Mouse (Mus musculus) common myeloid progenitor, adult 5-6 weeks (primary cell): Measurements from ENCODE around the gene Hdac2. TPM values are rescaled to one million over a fixed set of nuclear protein-coding genes. Genes with fewer than 3 reads are reported as not detected.

Source experiments
- ATAC-seq: replicated peaks from 2 replicates; pipeline ENCODE4 v1.8.0; 2016; ENCODE audit warnings: low read depth, mild to moderate bottlenecking, moderate TSS enrichment, inconsistent platforms; ENCODE audit not compliant: poor library complexity, severe bottlenecking
- total RNA-seq: library from RNA; stranded (forward); fragments of 200-1000, 187-1606 nt; gene quantifications from 2 replicates; pipeline ENCODE4 v1.2.3, GENCODE M21; 2017

The Hdac2 gene
- 192 and 211 TPM in 2 replicates for total RNA-seq

GRCm38 (mm10) chr10:36974086-36974675 is at the start of gene Hdac2:
Gene Hdac2 (plus strand): TSS chr10:36974544.
- peak; percentile 87 for ATAC-seq

GRCm38 (mm10) chr10:36928212-36928611 is 46.1 kb upstream of the Hdac2 start:
- ATAC-seq, result no peak

- no peak for ATAC-seq
These were observed 38.5 kb upstream of the Hdac2 start for GRCm38 (mm10) chr10:36935863-36936262.

GRCm38 (mm10) chr10:36936271-36936670 is 38.1 kb upstream of the Hdac2 start:
- no peak for ATAC-seq

- no peak for ATAC-seq
These were observed 22.6 kb upstream of the Hdac2 start for GRCm38 (mm10) chr10:36951742-36952141.

- ATAC-seq, result no peak
These were observed 21.7 kb upstream of the Hdac2 start for GRCm38 (mm10) chr10:36952622-36953021.

- ATAC-seq, result no peak
These were observed 14.7 kb upstream of the Hdac2 start for GRCm38 (mm10) chr10:36959563-36960110.

- no peak for ATAC-seq
These were observed 9.9 kb upstream of the Hdac2 start for GRCm38 (mm10) chr10:36964406-36964805.

- ATAC-seq, result peak; percentile 48
These were observed 554 bp downstream of the Hdac2 start for GRCm38 (mm10) chr10:36974676-36975520.

GRCm38 (mm10) chr10:36981866-36982265 is 7.5 kb downstream of the Hdac2 start:
- no peak for ATAC-seq

- no peak for ATAC-seq
These were observed 17.8 kb downstream of the Hdac2 start for GRCm38 (mm10) chr10:36992149-36992548.

- no peak for ATAC-seq
These were observed 26.5 kb downstream of the Hdac2 start for GRCm38 (mm10) chr10:37000839-37001238.

GRCm38 (mm10) chr10:37014274-37015107 is 40.1 kb downstream of the Hdac2 start:
- peak; percentile 99 for ATAC-seq

- ATAC-seq, result no peak
These were observed 41.4 kb downstream of the Hdac2 start for GRCm38 (mm10) chr10:37015729-37016128.

- ATAC-seq, result no peak
These were observed 41.9 kb downstream of the Hdac2 start for GRCm38 (mm10) chr10:37016200-37016599.

- no peak for ATAC-seq
These were observed 50.0 kb downstream of the Hdac2 start for GRCm38 (mm10) chr10:37024301-37024700.

- no peak for ATAC-seq
These were observed 54.3 kb downstream of the Hdac2 start for GRCm38 (mm10) chr10:37028651-37029050.

GRCm38 (mm10) chr10:37035090-37035497 is 60.8 kb downstream of the Hdac2 start:
- ATAC-seq, result no peak

GRCm38 (mm10) chr10:37047661-37048098 is 73.3 kb downstream of the Hdac2 start:
- no peak for ATAC-seq
